Mouse (Mus musculus): ENCODE measurements around the gene Nid1. TPM values are rescaled to one million over a fixed set of nuclear protein-coding genes. Genes with fewer than 3 reads are reported as not detected.

Nid1 gene
- total RNA-seq, 1 experiment from 2014 or later = 3.0 TPM

DNA sequence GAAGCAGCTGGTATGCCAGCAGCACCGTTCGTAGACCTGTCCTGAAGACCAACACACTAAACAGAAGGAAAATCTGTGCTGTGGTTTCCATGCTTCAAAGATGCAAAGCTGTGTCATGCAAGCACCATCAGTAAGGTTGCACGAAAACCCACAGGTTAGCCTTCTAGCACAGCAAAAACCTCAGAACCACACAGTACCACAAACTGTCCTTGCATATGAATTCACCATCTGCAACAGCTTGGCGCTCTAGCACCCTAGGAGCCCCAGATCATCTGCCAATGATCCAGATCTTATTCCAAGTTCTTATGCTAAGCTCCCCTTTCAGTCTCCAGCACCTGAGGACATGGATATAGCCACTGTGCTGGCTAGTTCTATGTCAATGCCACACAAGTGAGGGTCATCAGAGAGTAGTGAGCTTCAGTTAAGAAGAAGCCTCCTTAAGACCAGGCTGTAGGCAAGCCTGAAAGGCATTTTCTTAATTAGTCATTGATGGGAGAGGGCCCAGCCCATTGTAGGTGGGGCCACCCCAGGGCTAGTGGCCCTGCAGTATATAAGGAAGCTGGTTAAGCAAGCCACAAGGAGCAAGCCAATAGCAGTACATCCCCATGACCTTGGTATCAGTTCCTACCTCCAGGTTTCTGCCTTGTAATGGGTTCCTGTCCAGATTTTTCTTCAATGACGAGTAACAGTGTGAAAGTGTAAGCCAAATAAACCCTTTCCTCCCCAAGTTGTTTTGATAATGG, 119.8 kb downstream of the Nid1 start:
- peak; percentile 95 for ATAC-seq (replicated peaks; ENCODE audit: insufficient number of reproducible peaks, low FRiP score, low TSS enrichment, poor library complexity, severe bottlenecking)

DNA sequence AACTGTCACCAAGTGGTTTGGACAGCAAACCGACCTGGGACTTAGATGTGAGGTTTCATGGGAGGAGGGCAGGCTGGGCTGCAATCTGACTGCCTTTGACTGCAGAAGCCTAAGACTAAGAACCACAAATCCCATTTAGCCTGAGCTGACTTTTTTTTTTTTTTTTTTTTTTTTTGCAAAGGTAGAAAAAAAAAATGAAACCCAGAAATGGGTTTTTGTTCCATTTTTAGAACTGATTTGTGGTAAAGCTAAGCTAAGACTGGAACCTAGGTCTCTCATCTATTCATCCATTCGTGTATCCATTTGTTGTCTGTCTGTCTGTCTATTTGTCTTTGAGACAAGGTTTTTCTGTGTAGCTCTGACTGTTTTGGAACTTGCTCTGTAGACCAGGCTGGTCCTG, 120.9 kb downstream of the Nid1 start:
- no peak for ATAC-seq (replicated peaks; ENCODE audit: insufficient number of reproducible peaks, low FRiP score, low TSS enrichment, poor library complexity, severe bottlenecking)

GRCm38 (mm10) chr13:13558900-13559299, 121.5 kb downstream of the Nid1 start:
- ATAC-seq (replicated peaks; ENCODE audit: insufficient number of reproducible peaks, low FRiP score, low TSS enrichment, poor library complexity, severe bottlenecking) = peak; percentile 72

Other genes with a start within 250 kb of the Nid1 start
- 54.3 to 120 TPM (median 68.3 TPM) in 3 replicates for gene Gpr137b, start 43.5 kb upstream of the Nid1 start, total RNA-seq (2017)
- 73.5 to 115 TPM (median 113 TPM) in 3 replicates for gene Lyst, start 152.8 kb downstream of the Nid1 start, total RNA-seq (2017)